Mouse (Mus musculus) 416B (cell line): ENCODE results near the gene Tubal3.

Experiments used
- DNase-seq: peaks from one replicate; pipeline ENCODE4 v3.0.0; 2011; ENCODE audit warnings: low read depth

Tubal3 gene

GRCm38 (mm10) chr13:3925632-3926031, 7.6 kb downstream of the Tubal3 start:
- DNase-seq: no peak

GRCm38 (mm10) chr13:3926046-3926445, 8.0 kb downstream of the Tubal3 start:
- no peak for DNase-seq

GRCm38 (mm10) chr13:3944699-3945098, 26.6 kb downstream of the Tubal3 start:
- DNase-seq: no peak

GRCm38 (mm10) chr13:3945249-3945648, 27.2 kb downstream of the Tubal3 start, which contains the start of gene Ucn3:
Ucn3 (minus strand) TSS chr13:3945349.
- no peak for DNase-seq

DNA sequence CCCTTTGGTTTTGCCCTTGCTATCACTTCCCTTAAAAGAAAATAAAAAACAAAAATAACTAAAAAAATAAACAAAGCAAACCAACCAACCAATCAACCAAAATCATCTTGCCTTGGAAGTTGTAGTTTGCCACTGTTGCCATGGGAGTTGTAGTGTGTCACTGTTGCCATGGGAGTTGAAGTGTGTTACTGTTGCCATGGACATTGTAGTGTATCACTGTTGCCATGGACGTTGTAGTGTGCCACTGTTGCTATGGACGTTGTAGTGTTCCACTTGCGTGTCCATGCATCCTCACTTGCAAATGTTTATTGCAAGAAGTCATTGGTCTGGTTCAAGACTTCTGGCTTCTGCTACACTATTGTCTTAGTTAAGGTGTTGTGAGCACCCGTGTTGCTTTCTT, 29.2 kb downstream of the Tubal3 start:
- no peak for DNase-seq

GRCm38 (mm10) chr13:3949477-3949876, 31.4 kb downstream of the Tubal3 start:
- DNase-seq: peak; percentile 5

DNA sequence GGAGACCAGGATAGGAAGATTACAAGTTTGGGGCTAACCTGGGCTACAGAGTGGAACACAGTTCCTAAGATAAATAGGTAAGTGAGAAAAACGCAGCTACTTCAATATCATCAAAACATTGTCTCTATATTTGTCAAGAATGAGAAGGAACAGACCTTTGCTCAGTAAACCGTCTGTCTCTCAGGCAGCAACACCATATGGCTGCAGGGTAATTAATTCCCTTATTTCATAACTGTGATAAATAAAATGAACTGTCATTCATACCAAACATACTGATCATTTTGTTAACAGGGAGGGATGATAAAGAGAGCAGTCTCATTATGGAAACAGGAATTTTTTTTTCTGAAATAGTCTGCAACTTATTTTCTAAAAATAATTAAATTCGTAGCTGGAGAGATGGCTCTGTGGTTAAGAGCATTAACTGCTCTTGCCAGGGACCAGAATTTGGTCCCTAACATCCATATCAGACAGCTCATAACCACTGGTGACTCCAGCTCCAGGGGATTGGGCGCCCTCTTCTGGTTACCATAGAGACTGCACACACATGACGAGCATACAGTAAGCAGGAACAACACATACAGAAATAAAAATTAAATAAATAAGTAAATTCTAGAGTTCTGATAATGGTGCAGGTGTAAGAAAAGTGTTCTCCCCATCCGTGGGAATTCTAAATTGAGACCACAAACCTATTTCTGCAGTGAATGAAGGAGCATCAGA, 33.3 kb downstream of the Tubal3 start:
- DNase-seq: peak; percentile 11

GRCm38 (mm10) chr13:3968849-3969248, 50.8 kb downstream of the Tubal3 start:
- no peak for DNase-seq
